Mouse (Mus musculus) brain, embryonic 14.5 days (tissue): ENCODE data around the gene Nkain4. TPM values are rescaled to one million over a fixed set of nuclear protein-coding genes. Genes with fewer than 3 reads are reported as not detected.
A peak's percentile ranks its signal among the peaks of the same experiment; 100 is the strongest.

Experiments
- DNase-seq: peaks from one replicate; pipeline ENCODE4 v3.0.0-alpha.2; 2011; ENCODE audit warnings: low read depth
- CTCF ChIP-seq: fragments of 200-500 bp; IDR thresholded peaks from 2 replicates; pipeline ENCODE4 v1.5.1; 2012; ENCODE audit warnings: inconsistent platforms, mild to moderate bottlenecking, moderate library complexity, borderline replicate concordance; ENCODE audit not compliant: insufficient read depth, insufficient read length; ENCODE audit errors: extremely low read depth
- POLR2A ChIP-seq: fragments of 200-500 bp; IDR thresholded peaks from 2 replicates; pipeline ENCODE4 v1.6.1; 2012; ENCODE audit warnings: mild to moderate bottlenecking, inconsistent platforms, borderline replicate concordance; ENCODE audit not compliant: poor library complexity, insufficient read depth, insufficient read length, severe bottlenecking; ENCODE audit errors: extremely low read depth
- polyA plus RNA-seq: library from polyadenylated mRNA; depleted of rRNA; stranded (reverse); fragments of >200 nt; gene quantifications from 2 replicates; pipeline ENCODE4 v1.2.3, GENCODE M21; 2012; rRNA removed

Gene Nkain4
- polyA plus RNA-seq, result 63.1 and 66.1 TPM in 2 replicates

- DNase-seq, result peak; percentile 97
- TF ChIP-seq CTCF (peak; percentile 16; the same call in 1 of the 2 replicates), POLR2A (peak; percentile 26; the same call in 1 of the 2 replicates)
Measured at GRCm38 (mm10) chr2:180954061-180955047, at the start of gene Nkain4. TSS of gene Nkain4 (minus strand) at chr2:180954699.

DNA sequence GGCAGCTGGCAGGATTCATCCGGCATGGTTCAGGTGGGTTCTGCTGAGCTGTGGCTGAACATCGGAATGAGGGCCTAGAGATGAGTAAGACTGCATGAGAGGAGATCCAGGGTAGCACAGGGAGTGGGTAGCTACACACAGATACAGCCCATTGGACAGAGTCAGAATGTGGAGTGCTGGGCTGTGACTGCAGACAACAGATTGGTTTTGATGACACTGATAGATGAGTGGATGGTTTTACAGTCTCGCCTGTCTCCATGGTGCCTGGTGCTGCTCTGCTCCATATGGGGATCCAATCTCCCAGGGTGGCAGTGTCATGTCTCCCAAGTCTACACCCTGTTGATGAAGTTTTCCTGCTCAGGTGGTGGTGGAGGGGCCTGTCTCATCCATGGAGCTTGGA is 42.4 kb upstream of the Nkain4 start:
- no peak for TF ChIP-seq POLR2A
- TF ChIP-seq CTCF, result no peak
- no peak for DNase-seq

DNA sequence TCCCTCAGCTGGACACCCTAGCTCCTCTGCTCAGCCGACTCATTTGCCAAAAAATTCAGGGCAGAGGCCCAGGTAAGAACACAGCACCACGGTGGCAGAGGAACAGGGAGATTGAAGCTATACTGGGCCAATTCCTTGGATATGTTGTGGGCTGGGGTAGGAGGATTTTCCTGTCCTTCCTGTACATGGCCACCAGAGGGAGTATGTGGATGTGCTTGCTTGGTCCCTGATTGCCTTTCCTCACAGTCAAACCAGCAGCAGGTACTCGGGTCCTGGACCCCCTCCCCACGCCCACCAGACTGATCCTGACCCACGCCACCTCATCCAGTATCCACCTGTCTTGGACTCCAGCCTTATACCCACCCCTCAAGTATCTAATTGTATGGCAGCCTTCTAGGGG is 41.9 kb upstream of the Nkain4 start:
- peak; percentile 77 for DNase-seq
- TF ChIP-seq CTCF (peak; percentile 88), POLR2A (no peak)

- no peak for DNase-seq
- TF ChIP-seq POLR2A, result no peak
- TF ChIP-seq CTCF, result no peak
Measured at GRCm38 (mm10) chr2:180995457-180995856, 41.0 kb upstream of the Nkain4 start.

- TF ChIP-seq CTCF, result no peak
- TF ChIP-seq POLR2A, result no peak
- no peak for DNase-seq
Measured at GRCm38 (mm10) chr2:180994360-180994759, 39.9 kb upstream of the Nkain4 start.

- peak; percentile 52 for DNase-seq
- TF ChIP-seq CTCF (no peak), POLR2A (no peak)
Measured at GRCm38 (mm10) chr2:180990347-180990746, 35.8 kb upstream of the Nkain4 start.

GRCm38 (mm10) chr2:180988948-180989347 is 34.4 kb upstream of the Nkain4 start:
- no peak for DNase-seq
- TF ChIP-seq POLR2A (no peak), CTCF (no peak)

DNA sequence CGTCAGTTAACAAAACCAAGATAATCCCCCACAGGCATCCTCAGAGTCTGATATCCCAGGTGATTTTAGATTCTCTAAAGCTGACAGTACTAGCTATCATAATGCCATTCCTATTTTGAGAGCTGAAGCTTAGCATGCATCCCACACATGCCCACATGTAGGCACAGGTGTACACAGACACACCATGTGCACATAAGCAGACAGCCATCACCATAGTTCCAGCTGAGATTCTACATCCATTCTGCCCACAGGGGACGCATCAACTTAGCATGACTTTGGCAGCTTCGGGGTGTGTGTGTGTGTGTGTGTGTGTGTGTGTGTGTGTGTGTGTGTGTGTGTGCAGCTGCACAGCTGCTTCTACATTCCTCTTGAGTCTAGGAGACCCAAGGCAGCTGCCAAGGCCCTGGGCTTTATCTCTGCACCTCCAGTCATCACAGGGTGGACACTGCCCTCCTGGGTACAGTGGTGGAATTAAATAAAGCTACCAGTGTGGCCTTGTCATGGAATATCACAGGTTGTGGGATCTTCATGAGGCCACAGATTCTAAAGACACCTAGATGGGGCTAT is 33.9 kb upstream of the Nkain4 start:
- TF ChIP-seq POLR2A (no peak), CTCF (no peak)
- peak; percentile 31 for DNase-seq

DNA sequence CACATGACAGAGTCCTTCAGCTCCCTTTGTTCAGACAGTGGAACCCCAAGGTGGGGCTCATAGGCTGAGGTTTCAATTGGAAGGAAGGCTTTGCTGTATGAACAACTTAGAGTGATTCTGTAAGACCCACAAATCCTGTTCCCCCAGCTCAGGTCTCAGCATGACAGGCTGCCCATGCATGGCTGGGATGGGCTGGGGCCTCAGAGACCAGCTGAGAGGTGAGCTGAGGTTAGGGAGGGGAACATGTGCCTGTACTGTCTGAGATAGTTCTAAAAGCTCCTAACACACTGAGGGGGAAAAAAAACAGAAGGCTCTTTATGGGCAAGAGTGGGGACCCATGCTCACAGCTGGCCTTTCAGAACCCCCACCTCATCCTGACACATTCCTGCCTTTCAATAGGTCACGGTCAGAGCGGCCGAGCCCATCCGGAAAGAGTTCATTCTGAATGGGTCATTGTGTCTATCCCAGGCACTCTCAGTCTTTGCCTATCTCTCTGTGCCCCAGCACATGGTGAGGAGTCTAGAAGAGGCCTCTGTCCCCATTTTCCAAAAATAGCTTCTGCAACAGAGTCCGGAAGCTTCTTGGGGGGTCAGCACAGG is 33.0 kb upstream of the Nkain4 start:
- no peak for DNase-seq
- TF ChIP-seq CTCF, result no peak
- TF ChIP-seq POLR2A, result no peak

DNA sequence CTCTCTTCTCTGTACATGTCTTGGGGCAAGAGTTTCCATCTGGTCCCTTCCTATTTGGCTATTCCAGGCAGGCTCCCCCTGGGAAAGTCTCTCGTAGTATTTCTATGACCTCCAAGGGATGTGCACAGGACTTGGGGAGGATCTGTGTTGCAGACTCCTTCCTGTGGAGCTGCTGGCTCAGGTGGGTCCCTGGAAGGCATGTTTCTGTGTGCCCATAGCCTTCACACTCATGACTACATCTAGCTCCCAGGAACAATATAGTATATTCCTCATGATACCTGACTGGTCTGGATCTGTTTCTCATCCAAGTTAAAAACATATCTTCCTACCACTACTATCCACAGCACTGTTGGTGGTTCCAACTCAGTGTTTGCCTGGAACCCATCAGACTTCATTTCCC is 32.5 kb upstream of the Nkain4 start:
- TF ChIP-seq POLR2A (no peak), CTCF (no peak)
- DNase-seq, result no peak

DNA sequence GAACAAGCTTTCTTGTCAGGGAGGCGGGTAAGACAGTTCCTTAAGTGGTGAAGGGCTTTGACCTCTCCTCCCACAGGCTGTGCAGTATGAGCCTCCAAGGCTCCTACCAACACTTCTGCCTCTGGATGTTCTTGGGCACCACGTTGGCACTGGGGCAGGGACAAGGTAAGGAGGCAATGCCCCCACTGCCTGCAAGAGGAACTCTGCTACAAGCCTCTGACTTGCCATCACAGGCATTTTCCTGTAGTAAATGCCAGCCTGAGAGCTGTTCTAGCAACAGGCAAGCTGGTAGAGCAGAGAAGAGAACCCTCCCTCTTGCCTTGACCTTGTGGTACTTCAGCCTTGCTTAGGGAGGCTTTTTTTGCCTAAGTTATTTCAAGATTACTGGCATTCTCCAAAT is 31.9 kb upstream of the Nkain4 start, which contains the start of gene Col20a1:
Gene Col20a1, plus strand, starts transcription at position 87 of the 400 bp plus-strand sequence.
- TF ChIP-seq CTCF (no peak), POLR2A (no peak)
- DNase-seq, result no peak
